Mouse (Mus musculus) Muller cell, postnatal 12 days (primary cell): Measurements from ENCODE around the gene Olfr667.
"Not testable (repeated sequence)": the region's sequence is repeated elsewhere in the genome, so short reads cannot be mapped to it uniquely, and the experiment has no call there.

ENCODE experiments used
- DNase-seq: peaks from one replicate; pipeline ENCODE4 v3.0.0-alpha.2; 2015; ENCODE audit errors: inconsistent ontology term

Olfr667 gene

GRCm38 (mm10) chr7:104921382-104921781 is at the start of gene Olfr667:
Olfr667 (minus strand) TSS chr7:104921482.
- no peak for DNase-seq

- DNase-seq: no peak
Measured at GRCm38 (mm10) chr7:104962520-104962919, 41.2 kb upstream of the Olfr667 start, which contains the start of gene Olfr670. Olfr670 (minus strand) TSS chr7:104962620.

GRCm38 (mm10) chr7:104950234-104950633 is 29.0 kb upstream of the Olfr667 start:
- DNase-seq: not testable (repeated sequence)

- no peak for DNase-seq
Measured at GRCm38 (mm10) chr7:104933940-104934339, 12.7 kb upstream of the Olfr667 start, which contains the start of gene Olfr669. Olfr669 (plus strand) TSS chr7:104934240.

- no peak for DNase-seq
Measured at GRCm38 (mm10) chr7:104927957-104928356, 6.7 kb upstream of the Olfr667 start, which contains the start of gene Olfr668. Olfr668 (minus strand) TSS chr7:104928057.

GRCm38 (mm10) chr7:104895852-104896251 is 25.4 kb downstream of the Olfr667 start, which contains the start of gene Olfr666:
Olfr666 (minus strand) TSS chr7:104895952.
- no peak for DNase-seq

GRCm38 (mm10) chr7:104877731-104878130 is 43.6 kb downstream of the Olfr667 start, which contains the start of gene Olfr665:
Olfr665 (plus strand) TSS chr7:104878031.
- no peak for DNase-seq
